In the genomic region with DNA sequence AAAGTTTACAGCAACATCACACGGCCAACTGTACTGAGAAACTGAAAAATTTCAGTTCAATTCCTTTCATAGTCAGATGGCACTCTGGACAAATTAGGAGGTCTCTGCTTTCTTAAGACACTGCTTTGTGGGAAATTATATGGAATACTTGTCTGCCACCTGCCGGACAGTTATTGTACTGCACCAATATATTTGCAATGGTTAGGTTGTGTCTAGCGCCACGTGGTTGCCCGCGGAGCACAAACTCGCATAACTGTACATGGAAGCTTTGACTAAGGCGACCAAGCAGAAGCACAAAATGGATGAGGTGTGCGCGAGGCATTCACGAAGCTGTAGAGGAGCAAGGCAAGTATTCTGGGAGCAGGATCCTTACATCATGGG, we compare ENCODE assay signal across 8 mouse cellular contexts. TPM values are rescaled to one million over a fixed set of nuclear protein-coding genes. Genes with fewer than 3 reads are reported as not detected.
DNase-seq lines count a peak whose midpoint lies in the region; ATAC-seq and TF ChIP-seq lines count a peak whose summit lies in the region.

No protein-coding gene starts in this region.

- H3K27me3 ChIP-seq in forebrain, embryonic 14.5 days (replicated peaks; ENCODE audit: control insufficient read depth, insufficient read depth, low read length): no peaks in the 10 kb centered on the region
- H3K27me3 ChIP-seq in liver, embryonic 16.5 days (ENCODE audit: control insufficient read depth, insufficient read depth, low read depth, low read length): no peaks in the 10 kb centered on the region
- no peaks in the 10 kb centered on the region for H3K27me3 ChIP-seq in neural tube, embryonic 13.5 days

- peak overlapping the region; percentile 47 to 60 for H3K4me3 ChIP-seq in ES-E14 (ENCODE audit: insufficient read depth in 1 of 2, low read depth in 1 of 2, low read length in 2 of 2, poor library complexity in 1 of 2, severe bottlenecking in 1 of 2)
- H3K4me3 ChIP-seq in forebrain, embryonic 14.5 days (ENCODE audit: low read depth, low read length): peak overlapping the region; percentile 36
- H3K4me3 ChIP-seq in liver, embryonic 16.5 days (ENCODE audit: low read depth, low read length): peak overlapping the region; percentile 55
- H3K4me3 ChIP-seq in neural tube, embryonic 13.5 days: peak overlapping the region; percentile 38

- WGBS in forebrain, embryonic 14.5 days: 2% methylated on average over 11 of the region's 11 CpGs
- WGBS in large intestine, adult 2 months: under 1% methylated on average over 11 of the region's 11 CpGs
- 0% methylated on average over 11 of the region's 11 CpGs for WGBS in liver, embryonic 16.5 days (ENCODE audit: insufficient replicate concordance)
- WGBS in neural tube, embryonic 13.5 days: 1% methylated on average over 11 of the region's 11 CpGs

- in situ Hi-C loops in ES-E14 (cut with MboI; ENCODE audit: low sequenced_read_pairs in 2 of 2, unreplicated experiment in 2 of 2): no loop called here

- peaks cover 3 to 8% of the 10 kb centered on the region in 2 experiments; a peak in 2 of 4 replicates for H3K4me1 ChIP-seq in ES-E14 (ENCODE audit: control insufficient read depth in 2 of 2, insufficient read depth in 2 of 2, low read length in 2 of 2, poor library complexity in 1 of 2)
- peaks cover 12% of the 10 kb centered on the region for H3K4me1 ChIP-seq in forebrain, embryonic 14.5 days (ENCODE audit: control insufficient read depth, insufficient read depth, low read length)
- H3K4me1 ChIP-seq in liver, embryonic 16.5 days (ENCODE audit: control insufficient read depth, low read depth, low read length): peaks cover 8% of the 10 kb centered on the region
- H3K4me1 ChIP-seq in neural tube, embryonic 13.5 days (replicated peaks): peaks cover 22% of the 10 kb centered on the region

- no peaks in the 10 kb centered on the region for H3K36me3 ChIP-seq in ES-E14 (ENCODE audit: control insufficient read depth, insufficient read depth, low read length, poor library complexity, severe bottlenecking)
- no peaks in the 10 kb centered on the region for H3K36me3 ChIP-seq in forebrain, embryonic 14.5 days (ENCODE audit: control insufficient read depth, insufficient read depth, low read length)
- H3K36me3 ChIP-seq in liver, embryonic 16.5 days (ENCODE audit: control insufficient read depth, insufficient read depth): no peaks in the 10 kb centered on the region
- H3K36me3 ChIP-seq in neural tube, embryonic 13.5 days: no peaks in the 10 kb centered on the region

- peak; percentile 82 for ATAC-seq in forebrain, embryonic 14.5 days
- peak; percentile 73 for ATAC-seq in liver, embryonic 16.5 days (ENCODE audit: low read depth)
- peak; percentile 64 for ATAC-seq in neural tube, embryonic 13.5 days (ENCODE audit: low read depth)

- intact Hi-C loops in heart, postnatal 14 days (cut with DNase I): loop anchor here (2.0 to 10.0 kb wide), 5 partner anchors 52 to 257 kb away; partner anchors contain the start of gene Lgals7

- peak overlapping the region; percentile 76 for H3K4me2 ChIP-seq in forebrain, embryonic 14.5 days (ENCODE audit: low read length)
- peak overlapping the region; percentile 83 for H3K4me2 ChIP-seq in liver, embryonic 16.5 days (ENCODE audit: low read depth, low read length)
- H3K4me2 ChIP-seq in neural tube, embryonic 13.5 days: peak overlapping the region; percentile 73

- H3K9ac ChIP-seq in ES-E14 (ENCODE audit: insufficient read depth, low read depth, low read length, poor library complexity, severe bottlenecking): peak overlapping the region; percentile 72
- peak overlapping the region; percentile 63; the same call in 1 of the 2 replicates for H3K9ac ChIP-seq in forebrain, embryonic 14.5 days (ENCODE audit: low read length)
- H3K9ac ChIP-seq in liver, embryonic 16.5 days (ENCODE audit: low read depth, low read length): peak overlapping the region; percentile 57
- H3K9ac ChIP-seq in neural tube, embryonic 13.5 days: peak overlapping the region; percentile 69

- peak; percentile 93 for DNase-seq in ES-E14 (ENCODE audit: low read depth, low spot score)
- peak; percentile 57 for DNase-seq in cerebellum, adult 11-12 months
- DNase-seq in forebrain, embryonic 14.5 days (ENCODE audit: low spot score): peak; percentile 97
- DNase-seq in heart, postnatal 14 days: peak; percentile 83 to 90
- DNase-seq in large intestine, adult 2 months (ENCODE audit: low read depth, low spot score): peak; percentile 69
- DNase-seq in telencephalon, adult 2 months (ENCODE audit: low read depth, low spot score): peak; percentile 83

- no peak overlapping the region; the same call in 1 of the 2 replicates for H3K27ac ChIP-seq in ES-E14 (ENCODE audit: insufficient read depth, low read depth, low read length, poor library complexity, severe bottlenecking)
- H3K27ac ChIP-seq in forebrain, embryonic 14.5 days (ENCODE audit: low read depth, low read length): no peak overlapping the region
- H3K27ac ChIP-seq in liver, embryonic 16.5 days (ENCODE audit: low read length): no peak overlapping the region
- H3K27ac ChIP-seq in neural tube, embryonic 13.5 days (replicated peaks): 0 out of 2 replicates have a peak overlapping the region, but pooled peaks have one; percentile 33

- H3K9me3 ChIP-seq in ES-E14 (ENCODE audit: control insufficient read depth, insufficient read depth, low read depth, low read length): no peaks in the 10 kb centered on the region
- no peaks in the 10 kb centered on the region for H3K9me3 ChIP-seq in forebrain, embryonic 14.5 days (replicated peaks; ENCODE audit: control insufficient read depth, low read length)
- no peaks in the 10 kb centered on the region for H3K9me3 ChIP-seq in liver, embryonic 16.5 days (replicated peaks; ENCODE audit: control insufficient read depth, low read length)
- no peaks in the 10 kb centered on the region for H3K9me3 ChIP-seq in neural tube, embryonic 13.5 days

TF ChIP-seq in ES-E14, 5 proteins besides CTCF, POLR2A, EP300 and RAD21:
- no peak for TF ChIP-seq MAFK (IDR thresholded peaks at IDR 0.05; ENCODE audit: insufficient read depth, low read depth, low read length)
- no peak for TF ChIP-seq ZC3H11A (IDR thresholded peaks at IDR 0.05; ENCODE audit: borderline replicate concordance, low read depth, low read length)

RNA-seq across cellular contexts. Expression of gene Map4k1, which starts 57.7 kb away (rescaled TPM):
- total RNA-seq in ES-E14 (2012; rRNA removed): 14.8 and 15.6 TPM in 2 replicates
- polyA plus RNA-seq in forebrain, embryonic 14.5 days (2014; fragmentation: Nextera tagmentation; extraction: Ambion mirVana): 6.1 and 6.9 TPM in 2 replicates
- 1 to 10 TPM in 1 of 2 experiments, under 1 TPM in 1; 0.96 to 2.4 TPM for total RNA-seq in heart, postnatal 14 days (2021)
- 21.4 and 27.4 TPM in 2 replicates for polyA plus RNA-seq in large intestine, adult 2 months (2012; rRNA removed)
- polyA plus RNA-seq in liver, embryonic 16.5 days (2015; fragmentation: Nextera tagmentation; extraction: Ambion mirVana): 28.3 and 30.2 TPM in 2 replicates
- 4.1 and 5.3 TPM in 2 replicates for polyA plus RNA-seq in neural tube, embryonic 13.5 days (2015; fragmentation: Nextera tagmentation; extraction: Ambion mirVana)

RNA-seq across cellular contexts. Expression of gene Eif3k, which starts 57.9 kb away (rescaled TPM):
- 474 and 500 TPM in 2 replicates for total RNA-seq in ES-E14 (2012; rRNA removed)
- polyA plus RNA-seq in forebrain, embryonic 14.5 days (2014; fragmentation: Nextera tagmentation; extraction: Ambion mirVana): 345 and 412 TPM in 2 replicates
- total RNA-seq in heart, postnatal 14 days (2021): 100 to 1,000 TPM; 157 to 159 TPM
- 281 and 323 TPM in 2 replicates for polyA plus RNA-seq in large intestine, adult 2 months (2012; rRNA removed)
- polyA plus RNA-seq in liver, embryonic 16.5 days (2015; fragmentation: Nextera tagmentation; extraction: Ambion mirVana): 195 and 205 TPM in 2 replicates
- polyA plus RNA-seq in neural tube, embryonic 13.5 days (2015; fragmentation: Nextera tagmentation; extraction: Ambion mirVana): 352 and 359 TPM in 2 replicates
